Mouse (Mus musculus) forebrain, embryonic 14.5 days (tissue): Measurements from ENCODE around the gene Hsd11b1. TPM values are rescaled to one million over a fixed set of nuclear protein-coding genes. Genes with fewer than 3 reads are reported as not detected.

Source experiments
- ATAC-seq: fragments of 200-750 bp; cut with Nextera tagmentation; 2 replicates; pipeline ENCODE4 v1.8.0; 2017; ENCODE audit warnings: mild to moderate bottlenecking, moderate library complexity
- DNase-seq: peaks from one replicate; pipeline ENCODE4 v3.0.0-alpha.2; 2015; ENCODE audit warnings: low spot score
- H3K27ac ChIP-seq: fragments of 300-500 bp; sonication (generic); 2 replicates; pipeline ENCODE4 v1.5.1; 2014; ENCODE audit warnings: low read depth, mild to moderate bottlenecking, control low read depth, low read length, moderate library complexity
- H3K27me3 ChIP-seq: fragments of 300-500 bp; sonication (generic); replicated peaks from 2 replicates; pipeline ENCODE4 v1.6.1; 2014; ENCODE audit warnings: low read length, control low read depth, mixed read lengths; ENCODE audit not compliant: control insufficient read depth, insufficient read depth
- H3K36me3 ChIP-seq: fragments of 300-500 bp; sonication (generic); 2 replicates; pipeline ENCODE4 v1.6.1; 2014; ENCODE audit warnings: low read length, control low read depth; ENCODE audit not compliant: control insufficient read depth, insufficient read depth
- H3K4me1 ChIP-seq: fragments of 300-500 bp; sonication (generic); 2 replicates; pipeline ENCODE4 v1.6.1; 2014; ENCODE audit warnings: antibody characterized with exemption, low read length, control low read depth; ENCODE audit not compliant: control insufficient read depth, insufficient read depth
- H3K4me2 ChIP-seq: fragments of 300-500 bp; sonication (generic); 2 replicates; pipeline ENCODE4 v1.6.1; 2014; ENCODE audit warnings: mild to moderate bottlenecking, control low read depth, low read length
- H3K4me3 ChIP-seq: fragments of 300-500 bp; sonication (generic); 2 replicates; pipeline ENCODE4 v1.5.1; 2014; ENCODE audit warnings: low read depth, low read length, control low read depth
- H3K9ac ChIP-seq: fragments of 300-500 bp; sonication (generic); 2 replicates; pipeline ENCODE4 v1.6.1; 2014; ENCODE audit warnings: mild to moderate bottlenecking, low read length, control low read depth, moderate library complexity
- H3K9me3 ChIP-seq: fragments of 300-500 bp; sonication (generic); replicated peaks from 2 replicates; pipeline ENCODE4 v1.6.1; 2016; ENCODE audit warnings: low read length, control low read depth, mixed read lengths; ENCODE audit not compliant: control insufficient read depth
- WGBS: fragments of 180-500 bp; shearing (Covaris S2); extraction: QIAGEN DNeasy Blood & Tissue Kit; methylation state at CpG from one replicate; pipeline ENCODE4 v1.1.7; 2014; 5-methylcytosine and 5-hydroxymethylcytosine counted together
- polyA plus RNA-seq: library from polyadenylated mRNA; unstranded; fragments of >200 nt; fragmentation: Nextera tagmentation; extraction: Ambion mirVana; gene quantifications from 2 replicates; pipeline ENCODE4 v1.2.1, GENCODE M21; 2014

Hsd11b1 gene
- 0.41 and 0.47 TPM in 2 replicates for polyA plus RNA-seq

DNA sequence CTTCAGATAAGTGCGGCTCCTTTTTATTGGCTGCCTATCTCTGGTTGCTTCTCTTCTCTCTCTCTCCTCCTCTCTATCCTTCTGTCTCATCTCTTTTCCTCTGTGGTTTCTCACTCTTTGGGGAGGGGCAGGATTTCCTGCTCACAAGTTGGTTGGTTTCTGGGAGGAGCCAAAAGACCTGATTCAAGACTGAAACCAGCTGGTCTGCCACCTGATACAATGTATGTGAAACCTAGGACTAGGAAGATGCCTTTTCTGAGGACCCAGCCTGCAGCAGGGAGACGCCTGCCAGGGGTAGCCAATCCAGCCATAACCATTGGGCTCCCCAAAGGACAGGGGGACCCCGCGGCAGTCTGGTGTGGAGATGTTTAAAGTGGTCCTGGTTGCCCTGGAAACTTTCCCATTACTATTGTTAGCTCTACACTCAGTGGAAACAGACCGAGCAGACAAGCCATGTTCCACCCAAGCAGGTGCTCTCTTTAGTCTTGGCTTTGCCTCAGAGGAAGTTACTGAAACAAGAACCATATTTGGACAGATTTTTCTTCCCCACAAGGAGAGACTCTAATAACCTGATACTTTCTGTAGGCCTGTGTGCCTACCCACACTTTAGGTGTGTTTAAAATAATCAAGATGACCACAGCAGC lies at the start of gene Hsd11b1:
Gene Hsd11b1, minus strand, starts transcription at position 121 of the 644 bp plus-strand sequence.
- Histone ChIP-seq H3K4me2 (no peak within 1 kb of the TSS), H3K27ac (no peak within 1 kb of the TSS), H3K9ac (no peak within 1 kb of the TSS), H3K27me3 (no peaks in the 10 kb centered on the region), H3K4me1 (no peaks in the 10 kb centered on the region), H3K9me3 (no peaks in the 10 kb centered on the region), H3K36me3 (no peaks in the 10 kb centered on the region), H3K4me3 (no peak within 1 kb of the TSS)
- DNase-seq: no peak
- no peak for ATAC-seq
- 71% methylated on average over 5 of the region's 5 CpGs for WGBS

DNA sequence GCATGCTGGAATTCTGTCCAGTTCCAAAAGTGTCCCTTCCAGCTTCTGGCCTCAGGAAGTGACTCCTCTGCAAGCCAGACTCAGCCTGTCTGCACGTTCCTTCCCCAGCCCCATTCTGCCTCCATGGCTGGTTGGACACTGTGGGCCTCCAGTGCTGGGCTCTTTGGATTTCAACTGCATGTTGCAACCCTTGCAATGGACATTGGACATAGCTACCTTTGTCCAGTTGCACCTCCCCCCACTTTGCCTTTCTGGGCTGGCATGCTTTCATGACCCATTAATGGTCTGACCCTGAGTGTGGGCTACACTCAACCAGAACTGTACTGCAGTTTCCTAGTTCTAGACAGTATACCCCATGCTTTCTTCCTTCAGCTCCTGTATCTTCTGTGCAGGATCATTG lies 47.7 kb upstream of the Hsd11b1 start:
- H3K9me3 ChIP-seq: no peaks in the 10 kb centered on the region
- 94% methylated on average over 1 of the region's 1 CpGs for WGBS
- H3K4me2 ChIP-seq: no peak overlapping the region
- no peak overlapping the region for H3K27ac ChIP-seq
- no peak overlapping the region for H3K4me3 ChIP-seq
- no peaks in the 10 kb centered on the region for H3K4me1 ChIP-seq
- H3K9ac ChIP-seq: no peak overlapping the region
- H3K36me3 ChIP-seq: no peaks in the 10 kb centered on the region
- DNase-seq: no peak
- H3K27me3 ChIP-seq: no peaks in the 10 kb centered on the region
- ATAC-seq: no peak

DNA sequence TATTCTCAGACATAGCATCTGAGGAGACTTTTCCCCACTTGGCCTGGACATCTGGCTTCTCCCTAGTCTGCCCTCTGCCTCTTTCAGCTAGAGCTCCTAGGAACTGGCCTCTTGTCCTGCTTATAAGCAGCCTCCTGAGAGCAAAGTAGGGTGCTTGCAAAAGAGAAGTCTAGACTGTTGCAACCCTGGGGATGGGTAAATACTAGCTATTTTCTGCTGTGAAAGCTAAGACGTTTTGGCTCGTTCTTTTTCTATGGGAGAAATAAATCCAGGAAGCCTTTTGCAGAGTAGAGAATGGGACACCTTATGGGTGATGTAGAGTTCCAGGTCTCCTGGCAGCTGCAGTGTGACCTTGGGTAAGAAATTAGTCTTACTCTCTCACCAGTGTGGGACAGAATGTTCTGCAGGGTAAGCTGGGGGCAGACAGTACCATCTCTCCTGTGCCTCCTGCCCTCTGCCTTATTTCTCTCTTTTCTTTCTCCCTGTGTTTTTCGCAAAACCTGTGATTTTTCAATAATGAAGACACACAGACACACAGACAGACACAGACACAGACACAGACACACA lies 46.7 kb upstream of the Hsd11b1 start:
- no peaks in the 10 kb centered on the region for H3K4me1 ChIP-seq
- H3K9ac ChIP-seq: no peak overlapping the region
- H3K27ac ChIP-seq: no peak overlapping the region
- H3K36me3 ChIP-seq: no peaks in the 10 kb centered on the region
- WGBS: 86% methylated on average over 3 of the region's 3 CpGs
- H3K9me3 ChIP-seq: no peaks in the 10 kb centered on the region
- H3K27me3 ChIP-seq: no peaks in the 10 kb centered on the region
- no peak overlapping the region for H3K4me3 ChIP-seq
- H3K4me2 ChIP-seq: no peak overlapping the region
- DNase-seq (no peak), ATAC-seq (no peak)

- H3K9ac ChIP-seq: no peak overlapping the region
- WGBS: 73% methylated on average over 1 of the region's 1 CpGs
- ATAC-seq (no peak), DNase-seq (no peak)
- no peaks in the 10 kb centered on the region for H3K9me3 ChIP-seq
- H3K4me3 ChIP-seq: no peak overlapping the region
- H3K27me3 ChIP-seq: no peaks in the 10 kb centered on the region
- H3K4me2 ChIP-seq: no peak overlapping the region
- H3K36me3 ChIP-seq: no peaks in the 10 kb centered on the region
- H3K4me1 ChIP-seq: no peaks in the 10 kb centered on the region
- no peak overlapping the region for H3K27ac ChIP-seq
Measured at GRCm38 (mm10) chr1:193309785-193310518, 46.1 kb upstream of the Hsd11b1 start.

GRCm38 (mm10) chr1:193306832-193307231 lies 43.0 kb upstream of the Hsd11b1 start:
- H3K9me3 ChIP-seq: no peaks in the 10 kb centered on the region
- DNase-seq (no peak), ATAC-seq (no peak)
- H3K27ac ChIP-seq: no peak overlapping the region
- WGBS: 94% methylated on average over 2 of the region's 2 CpGs
- no peaks in the 10 kb centered on the region for H3K27me3 ChIP-seq
- H3K4me2 ChIP-seq: no peak overlapping the region
- no peaks in the 10 kb centered on the region for H3K4me1 ChIP-seq
- no peak overlapping the region for H3K4me3 ChIP-seq
- H3K9ac ChIP-seq: no peak overlapping the region
- no peaks in the 10 kb centered on the region for H3K36me3 ChIP-seq

GRCm38 (mm10) chr1:193305386-193305785 lies 41.5 kb upstream of the Hsd11b1 start:
- H3K4me3 ChIP-seq: no peak overlapping the region
- H3K27me3 ChIP-seq: no peaks in the 10 kb centered on the region
- H3K4me1 ChIP-seq: no peaks in the 10 kb centered on the region
- peak; percentile 91 for ATAC-seq
- 17% methylated on average over 7 of the region's 7 CpGs for WGBS
- H3K4me2 ChIP-seq: no peak overlapping the region
- H3K27ac ChIP-seq: peak overlapping the region; percentile 44; the same call in 1 of the 2 replicates
- H3K9ac ChIP-seq: no peak overlapping the region
- H3K9me3 ChIP-seq: no peaks in the 10 kb centered on the region
- H3K36me3 ChIP-seq: no peaks in the 10 kb centered on the region
- DNase-seq: peak; percentile 90

DNA sequence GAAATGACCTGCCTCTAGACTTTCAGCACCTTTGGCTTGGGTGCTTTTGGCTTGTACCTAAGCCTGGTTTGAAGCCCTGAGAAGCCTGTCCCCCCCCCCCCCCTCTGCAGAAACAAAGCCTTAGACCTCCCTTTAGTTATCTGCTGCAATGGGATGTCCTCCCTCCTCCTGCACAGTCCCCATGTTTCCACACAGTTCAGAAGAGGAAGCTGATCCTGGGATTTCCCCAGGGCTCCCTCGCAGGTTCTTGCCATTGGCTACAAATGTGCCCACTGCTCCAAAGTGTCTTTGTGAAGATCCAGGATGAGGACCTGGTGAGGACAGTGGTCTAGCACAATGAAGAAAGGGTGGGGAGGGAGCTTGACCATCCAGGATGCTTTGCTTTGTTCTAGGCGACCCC lies 39.2 kb upstream of the Hsd11b1 start:
- WGBS: 77% methylated on average over 2 of the region's 2 CpGs
- DNase-seq: no peak

GRCm38 (mm10) chr1:193302093-193302405 lies 38.2 kb upstream of the Hsd11b1 start:
- Histone ChIP-seq H3K9ac (no peak overlapping the region), H3K36me3 (no peaks in the 10 kb centered on the region), H3K27ac (no peak overlapping the region), H3K4me1 (no peaks in the 10 kb centered on the region), H3K9me3 (no peaks in the 10 kb centered on the region), H3K4me3 (no peak overlapping the region), H3K27me3 (no peaks in the 10 kb centered on the region), H3K4me2 (no peak overlapping the region)
- no peak for DNase-seq
- ATAC-seq: no peak
- 74% methylated on average over 8 of the region's 8 CpGs for WGBS

More for the DNA sequence above, 39.2 kb upstream of the Hsd11b1 start:
- Histone ChIP-seq H3K36me3 (no peaks in the 10 kb centered on the region), H3K9me3 (no peaks in the 10 kb centered on the region), H3K9ac (no peak overlapping the region), H3K4me3 (no peak overlapping the region), H3K27ac (no peak overlapping the region), H3K27me3 (no peaks in the 10 kb centered on the region), H3K4me2 (no peak overlapping the region), H3K4me1 (no peaks in the 10 kb centered on the region)
- no peak for ATAC-seq
